Mouse (Mus musculus) ES-Bruce4 (cell line): ENCODE data around the gene Scn4a. TPM values are rescaled to one million over a fixed set of nuclear protein-coding genes. Genes with fewer than 3 reads are reported as not detected.
A peak's percentile ranks its signal among the peaks of the same experiment; 100 is the strongest.

Experiments used
- H3K27ac ChIP-seq: 2 replicates; pipeline ENCODE4 v1.5.1; 2012; ENCODE audit warnings: low read length, inconsistent platforms; ENCODE audit not compliant: insufficient read depth
- H3K27me3 ChIP-seq: 2 replicates; pipeline ENCODE4 v1.6.1; 2012; ENCODE audit warnings: mild to moderate bottlenecking, low read length, inconsistent platforms; ENCODE audit not compliant: control insufficient read depth, poor library complexity, insufficient read depth, severe bottlenecking
- H3K36me3 ChIP-seq: 2 replicates; pipeline ENCODE4 v1.6.1; 2012; ENCODE audit warnings: inconsistent platforms, mild to moderate bottlenecking, low read length, moderate library complexity; ENCODE audit not compliant: control insufficient read depth, poor library complexity, insufficient read depth, severe bottlenecking
- H3K4me1 ChIP-seq: one replicate; pipeline ENCODE4 v1.8.1; 2011; ENCODE audit warnings: low read length; ENCODE audit not compliant: control insufficient read depth, insufficient read depth
- H3K4me3 ChIP-seq: 2 replicates; pipeline ENCODE4 v1.5.1; 2011; ENCODE audit warnings: low read depth, mild to moderate bottlenecking, low read length
- H3K9ac ChIP-seq: 2 replicates; pipeline ENCODE4 v1.6.1; 2012; ENCODE audit warnings: low read depth, mild to moderate bottlenecking, inconsistent platforms; ENCODE audit not compliant: poor library complexity, severe bottlenecking
- H3K9me3 ChIP-seq: replicated peaks from 2 replicates; pipeline ENCODE4 v1.6.1; 2012; ENCODE audit warnings: mild to moderate bottlenecking, low read length, inconsistent platforms; ENCODE audit not compliant: control insufficient read depth, poor library complexity, insufficient read depth, severe bottlenecking
- CTCF ChIP-seq: IDR thresholded peaks from one replicate; pipeline ENCODE4 v1.8.1; 2011; ENCODE audit warnings: low read depth, low read length
- EP300 ChIP-seq: IDR thresholded peaks from 2 replicates; pipeline ENCODE4 v1.6.1; 2011; ENCODE audit warnings: low read depth, low read length; ENCODE audit not compliant: insufficient read depth
- POLR2A ChIP-seq: IDR thresholded peaks from one replicate; pipeline ENCODE4 v1.8.1; 2011; ENCODE audit warnings: low read length; ENCODE audit not compliant: insufficient read depth
- polyA plus RNA-seq: library from polyadenylated mRNA; stranded (reverse); fragments of >200 nt; gene quantifications from 2 replicates; pipeline ENCODE4 v1.2.4, GENCODE M21; 2011; ENCODE audit warnings: low read depth; ENCODE audit not compliant: missing spikeins, insufficient read depth, insufficient read length

The Scn4a gene
- polyA plus RNA-seq, 1 experiment, result not detected

DNA sequence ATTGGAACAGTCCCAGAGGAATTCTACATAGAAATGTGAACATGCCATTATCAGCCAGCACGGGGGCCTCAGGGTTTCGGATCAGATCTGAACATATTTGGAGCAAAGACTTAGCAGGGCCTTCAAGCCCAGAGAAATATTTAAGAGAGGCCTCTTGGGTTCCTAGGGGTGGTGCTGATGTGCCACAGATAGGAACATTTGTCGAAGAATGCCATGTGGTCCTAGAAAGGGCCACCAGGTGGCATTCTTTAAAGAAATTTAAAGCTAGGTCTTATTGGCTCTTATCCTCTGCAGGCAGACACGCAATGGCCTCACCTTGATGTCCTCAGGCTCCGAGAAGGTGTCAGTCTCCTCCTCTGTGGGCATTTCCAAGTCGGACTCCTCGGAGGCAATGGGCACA is 23.4 kb downstream of the Scn4a start:
- no peak overlapping the region for H3K9ac ChIP-seq
- TF ChIP-seq POLR2A (no peak), EP300 (no peak), CTCF (no peak)
- no peaks in the 10 kb centered on the region for H3K9me3 ChIP-seq
- no peak overlapping the region for H3K4me3 ChIP-seq
- no peaks in the 10 kb centered on the region for H3K36me3 ChIP-seq
- no peaks in the 10 kb centered on the region for H3K4me1 ChIP-seq
- no peak overlapping the region for H3K27ac ChIP-seq
- H3K27me3 ChIP-seq, result no peaks in the 10 kb centered on the region

- TF ChIP-seq CTCF (no peak), POLR2A (no peak), EP300 (no peak)
- Histone ChIP-seq H3K9me3 (no peaks in the 10 kb centered on the region), H3K4me1 (no peaks in the 10 kb centered on the region), H3K36me3 (no peaks in the 10 kb centered on the region), H3K27me3 (no peaks in the 10 kb centered on the region), H3K4me3 (no peak overlapping the region), H3K27ac (no peak overlapping the region), H3K9ac (no peak overlapping the region)
Measured at GRCm38 (mm10) chr11:106329128-106329527, 24.0 kb downstream of the Scn4a start.

DNA sequence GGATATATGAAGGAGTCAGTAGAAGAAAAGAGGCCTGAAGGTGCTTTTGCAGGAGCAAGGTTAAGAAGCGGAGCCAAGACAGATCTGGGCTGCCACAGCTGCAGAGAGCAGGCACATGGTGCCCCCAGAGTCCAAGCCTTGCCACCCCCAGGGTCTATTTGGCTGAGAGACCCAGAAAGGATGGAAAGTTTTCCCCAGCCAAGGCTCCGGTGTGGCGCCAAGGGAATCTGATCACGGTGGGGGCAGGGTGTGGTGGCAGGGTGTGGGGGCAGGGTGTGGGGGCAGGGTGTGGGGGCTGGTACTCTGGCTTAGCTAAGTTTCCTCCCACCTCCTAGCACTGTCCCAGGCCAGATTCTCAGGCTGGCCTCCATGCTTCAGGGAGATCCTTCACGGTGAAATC is 24.6 kb downstream of the Scn4a start:
- no peak overlapping the region for H3K27ac ChIP-seq
- no peak for TF ChIP-seq POLR2A
- TF ChIP-seq EP300, result no peak
- TF ChIP-seq CTCF, result no peak

DNA sequence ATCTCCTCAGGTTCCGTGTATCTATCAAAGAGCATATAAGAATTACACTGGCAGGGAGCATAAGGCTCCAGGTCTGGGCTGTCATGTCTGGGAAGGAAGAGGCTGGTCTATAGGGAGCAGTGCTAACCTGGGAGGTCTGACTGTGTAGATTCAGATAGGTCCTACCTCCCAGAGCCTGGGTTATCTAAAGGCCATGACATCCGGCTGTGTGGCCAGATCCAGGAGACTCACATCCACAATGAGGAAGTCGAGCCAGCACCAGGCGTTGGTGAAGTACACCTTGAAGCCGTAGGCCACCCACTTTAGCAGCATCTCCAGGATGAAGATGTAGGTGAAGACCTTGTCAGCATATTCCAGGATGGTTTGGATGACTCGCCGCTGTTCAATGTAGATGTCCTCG is 26.6 kb downstream of the Scn4a start:
- H3K27me3 ChIP-seq, result no peaks in the 10 kb centered on the region
- TF ChIP-seq CTCF (no peak), POLR2A (no peak), EP300 (no peak)
- H3K36me3 ChIP-seq, result no peaks in the 10 kb centered on the region
- no peak overlapping the region for H3K27ac ChIP-seq
- no peak overlapping the region for H3K9ac ChIP-seq
- no peak overlapping the region for H3K4me3 ChIP-seq
- no peaks in the 10 kb centered on the region for H3K9me3 ChIP-seq
- no peaks in the 10 kb centered on the region for H3K4me1 ChIP-seq

More for the DNA sequence above, 24.6 kb downstream of the Scn4a start:
- Histone ChIP-seq H3K4me3 (no peak overlapping the region), H3K36me3 (no peaks in the 10 kb centered on the region), H3K9me3 (no peaks in the 10 kb centered on the region), H3K9ac (no peak overlapping the region), H3K27me3 (no peaks in the 10 kb centered on the region), H3K4me1 (no peaks in the 10 kb centered on the region)

- H3K4me3 ChIP-seq, result no peak overlapping the region
- TF ChIP-seq CTCF (peak; percentile 78), POLR2A (no peak)
- H3K9ac ChIP-seq, result no peak overlapping the region
- no peaks in the 10 kb centered on the region for H3K9me3 ChIP-seq
- H3K27me3 ChIP-seq, result no peaks in the 10 kb centered on the region
- no peaks in the 10 kb centered on the region for H3K36me3 ChIP-seq
- H3K4me1 ChIP-seq, result no peaks in the 10 kb centered on the region
- H3K27ac ChIP-seq, result no peak overlapping the region
Measured at GRCm38 (mm10) chr11:106325566-106326206, 27.4 kb downstream of the Scn4a start.

DNA sequence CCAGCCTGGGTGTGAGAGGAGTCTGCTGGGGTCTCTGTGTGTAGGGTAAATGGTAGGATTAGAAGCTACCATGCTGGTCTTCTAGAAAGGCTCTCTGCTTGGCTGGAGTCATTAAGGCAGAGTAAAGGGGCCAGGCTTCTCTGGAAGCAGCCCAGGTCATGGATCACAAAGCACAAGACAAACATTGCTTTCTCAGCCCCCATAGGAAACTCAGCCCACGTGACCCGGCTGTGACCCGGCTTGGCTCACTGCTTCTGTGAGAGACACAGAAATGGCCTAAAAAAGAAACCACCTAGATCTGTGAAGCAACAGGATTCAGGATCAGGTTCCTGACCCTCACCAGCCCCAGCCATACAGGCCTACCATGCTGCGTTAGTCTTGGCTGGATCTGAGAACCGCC is 28.2 kb downstream of the Scn4a start:
- no peaks in the 10 kb centered on the region for H3K9me3 ChIP-seq
- H3K9ac ChIP-seq, result no peak overlapping the region
- TF ChIP-seq CTCF (no peak), EP300 (no peak), POLR2A (no peak)
- no peak overlapping the region for H3K4me3 ChIP-seq
- no peak overlapping the region for H3K27ac ChIP-seq
- H3K36me3 ChIP-seq, result no peaks in the 10 kb centered on the region
- no peaks in the 10 kb centered on the region for H3K27me3 ChIP-seq
- H3K4me1 ChIP-seq, result no peaks in the 10 kb centered on the region
